Mouse (Mus musculus) megakaryocyte, embryonic 14.5 days (primary cell): Measurements from ENCODE around the gene Map2k1.

Experiments
- FLI1 ChIP-seq: IDR thresholded peaks from 2 replicates; pipeline ENCODE4 v1.6.1; 2012; ENCODE audit warnings: low read length, inconsistent platforms, mixed read lengths
- GATA1 ChIP-seq: IDR thresholded peaks from 3 replicates; pipeline ENCODE4 v1.6.1; 2012; ENCODE audit warnings: mixed read lengths, low read length, inconsistent platforms, borderline replicate concordance

GRCm38 (mm10) chr9:64160471-64160870, 93.0 kb downstream of the Map2k1 start:
- TF ChIP-seq GATA1 (no peak), FLI1 (no peak)
